In the genomic region with DNA sequence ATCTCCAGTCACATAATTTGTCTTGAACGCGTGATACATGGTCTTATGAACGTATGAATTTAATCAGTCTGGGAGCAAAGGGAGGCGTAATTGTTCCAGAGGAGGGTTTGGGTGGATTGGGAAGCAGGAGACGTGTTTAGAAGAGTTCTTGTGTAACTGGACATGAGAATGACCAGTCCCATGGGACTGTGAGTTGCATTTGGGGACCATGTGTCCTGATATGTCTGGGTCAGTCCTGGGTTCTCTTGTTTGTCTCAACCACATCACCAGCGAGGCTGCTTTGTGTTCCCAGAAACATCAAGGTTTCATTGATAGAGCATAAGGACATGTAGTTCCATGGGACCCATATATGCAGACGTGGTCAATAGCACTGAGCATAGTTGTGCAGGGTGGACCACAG, we compare ENCODE assay signal across 24 mouse cellular contexts. TPM values are rescaled to one million over a fixed set of nuclear protein-coding genes. Genes with fewer than 3 reads are reported as not detected.
DNase-seq lines count a peak whose midpoint lies in the region; ATAC-seq lines count a peak whose summit lies in the region.
"Had no signal": no experiment of that assay in that cellular context is flagged by ENCODE, and none has a peak within 500 bp of the region (broad histone marks: within the 10 kb centered on the region; RNA-seq: fewer than 3 reads in every experiment).

No protein-coding gene starts in this region.

- no peaks in the 10 kb centered on the region for H3K27me3 ChIP-seq in midbrain, embryonic 11.5 days (ENCODE audit: control insufficient read depth, insufficient read depth, low read length)
- no peaks in the 10 kb centered on the region for H3K27me3 ChIP-seq in midbrain, embryonic 10.5 days (ENCODE audit: low read depth, poor library complexity, severe bottlenecking)
- no peaks in the 10 kb centered on the region for H3K27me3 ChIP-seq in neural tube, embryonic 12.5 days (replicated peaks)
- H3K27me3 ChIP-seq: CH12.LX, Patski had no signal

- no peaks in the 10 kb centered on the region for H3K36me3 ChIP-seq in midbrain, embryonic 11.5 days (ENCODE audit: control insufficient read depth, insufficient read depth, low read length)
- H3K36me3 ChIP-seq in midbrain, embryonic 10.5 days: no peaks in the 10 kb centered on the region
- no peaks in the 10 kb centered on the region for H3K36me3 ChIP-seq in neural tube, embryonic 12.5 days
- H3K36me3 ChIP-seq: G1E had no signal

- 89% methylated on average over 7 of the region's 7 CpGs for WGBS in midbrain, embryonic 11.5 days
- 93% methylated on average over 7 of the region's 7 CpGs for WGBS in midbrain, embryonic 10.5 days
- 91% methylated on average over 7 of the region's 7 CpGs for WGBS in neural tube, embryonic 12.5 days

- no peaks in the 10 kb centered on the region for H3K9me3 ChIP-seq in midbrain, embryonic 11.5 days (ENCODE audit: control insufficient read depth, low read length)
- H3K9me3 ChIP-seq in midbrain, embryonic 10.5 days (replicated peaks): no peaks in the 10 kb centered on the region
- no peaks in the 10 kb centered on the region for H3K9me3 ChIP-seq in neural tube, embryonic 12.5 days
- H3K9me3 ChIP-seq: G1E had no signal

- intact Hi-C loops in heart, postnatal 10 days (cut with DNase I): no loop called here

- H3K4me3 ChIP-seq in midbrain, embryonic 11.5 days (ENCODE audit: low read depth, low read length): no peak overlapping the region
- no peak overlapping the region for H3K4me3 ChIP-seq in midbrain, embryonic 10.5 days
- no peak overlapping the region for H3K4me3 ChIP-seq in neural tube, embryonic 12.5 days
- H3K4me3 ChIP-seq in brown adipose tissue, adult 24 weeks (ENCODE audit: insufficient read depth, low read depth, low read length): no peak overlapping the region

- no peak overlapping the region for H3K27ac ChIP-seq in midbrain, embryonic 11.5 days (ENCODE audit: low read depth, low read length)
- no peak overlapping the region for H3K27ac ChIP-seq in midbrain, embryonic 10.5 days (replicated peaks)
- no peak overlapping the region for H3K27ac ChIP-seq in neural tube, embryonic 12.5 days
- peak overlapping the region; percentile 16; the same call in 1 of the 2 replicates for H3K27ac ChIP-seq in brown adipose tissue, adult 24 weeks (replicated peaks; ENCODE audit: low read depth, low read length)

- peak; percentile 94 for DNase-seq in heart, adult 11 months
- no peak for DNase-seq in heart, postnatal 10 days
- DNase-seq in midbrain, embryonic 11.5 days (ENCODE audit: low spot score, missing footprints): peak; percentile 49
- no peak for DNase-seq in midbrain, embryonic 10.5 days (ENCODE audit: low spot score)
- DNase-seq in neural tube, embryonic 10.5 days (ENCODE audit: extremely low spot score, low spot score): no peak
- no peak for DNase-seq in lung, postnatal 4 days
- DNase-seq: adrenal gland, adult 2 months; adrenal gland, adult 8-10 months; adrenal gland, postnatal 10 days; adrenal gland, postnatal 14 days; adrenal gland, postnatal 25 days; adrenal gland, postnatal 36 days; B cell, adult 2 months; cerebellum, adult 11 months; cerebellum, adult 11-12 months; cerebellum, adult 18-20 months had no signal

- H3K9ac ChIP-seq in midbrain, embryonic 11.5 days (ENCODE audit: low read length): no peak overlapping the region
- no peak overlapping the region for H3K9ac ChIP-seq in neural tube, embryonic 12.5 days

- H3K4me1 ChIP-seq in midbrain, embryonic 11.5 days (ENCODE audit: control insufficient read depth, insufficient read depth, low read length): no peaks in the 10 kb centered on the region
- H3K4me1 ChIP-seq in midbrain, embryonic 10.5 days: no peaks in the 10 kb centered on the region
- peaks cover 11% of the 10 kb centered on the region; the same call in 1 of the 2 replicates for H3K4me1 ChIP-seq in neural tube, embryonic 12.5 days
- peaks cover 34% of the 10 kb centered on the region for H3K4me1 ChIP-seq in brown adipose tissue, adult 24 weeks (ENCODE audit: control insufficient read depth, insufficient read depth, insufficient read length, low read length)

- ATAC-seq in midbrain, embryonic 11.5 days (ENCODE audit: low FRiP score): no peak
- ATAC-seq in neural tube, embryonic 12.5 days (ENCODE audit: low FRiP score, low read depth): 0 out of 2 replicates have a peak, but pooled peaks have one; percentile 14
- ATAC-seq: activated CD4-positive, CD25-positive, alpha-beta regulatory T cell, adult 4 months; CD4-positive, CD25-positive, alpha-beta regulatory T cell, adult 4 months; Patski had no signal

- no peak overlapping the region for H3K4me2 ChIP-seq in midbrain, embryonic 11.5 days
- H3K4me2 ChIP-seq in neural tube, embryonic 12.5 days (replicated peaks): no peak overlapping the region

RNA-seq across cellular contexts. Expression of gene Fam49a, which starts 36.5 kb away (rescaled TPM):
- total RNA-seq in heart, postnatal 10 days (2021): 10 to 100 TPM; 14.7 to 15.6 TPM
- 14.4 and 18.2 TPM in 2 replicates for polyA plus RNA-seq in midbrain, embryonic 11.5 days (2014; fragmentation: Nextera tagmentation; extraction: Ambion mirVana)
- 9.2 and 11.2 TPM in 2 replicates for polyA plus RNA-seq in midbrain, embryonic 10.5 days (2016; fragmentation: Nextera tagmentation; extraction: Ambion mirVana)
- polyA plus RNA-seq in neural tube, embryonic 12.5 days (2016; fragmentation: Nextera tagmentation; extraction: Ambion mirVana): 27.8 and 30.0 TPM in 2 replicates
- polyA plus RNA-seq in brown adipose tissue, adult 24 weeks (2012; ENCODE audit: insufficient read depth, insufficient read length, missing spikeins): 16.8 and 23.9 TPM in 2 replicates
- polyA plus RNA-seq: C2C12, G1E had no signal

Comparison
In these comparisons a context has a peak if more than half of its experiments do, and no peak if none do; other contexts are left out.
1. DNase-seq: peak in heart, adult 11 months (single experiment) and midbrain, embryonic 11.5 days (single experiment); none in heart, postnatal 10 days (0 of 2), midbrain, embryonic 10.5 days (single experiment), neural tube, embryonic 10.5 days (single experiment) and lung, postnatal 4 days (0 of 2).